Comparison of ENCODE assay signal across 25 mouse cellular contexts in genomic region chr4:98686678-98687267, GRCm38 (mm10). TPM values are rescaled to one million over a fixed set of nuclear protein-coding genes. Genes with fewer than 3 reads are reported as not detected.
DNase-seq lines count a peak whose midpoint lies in the region; ATAC-seq and TF ChIP-seq lines count a peak whose summit lies in the region.
"Had no signal": no experiment of that assay in that cellular context is flagged by ENCODE, and none has a peak within 500 bp of the region (broad histone marks: within the 10 kb centered on the region; RNA-seq: fewer than 3 reads in every experiment).

No protein-coding gene starts in this region.

- H3K27me3 ChIP-seq in forebrain, embryonic 13.5 days: no peaks in the 10 kb centered on the region
- H3K27me3 ChIP-seq in forebrain, embryonic 12.5 days: no peaks in the 10 kb centered on the region
- H3K27me3 ChIP-seq in midbrain, embryonic 13.5 days: no peaks in the 10 kb centered on the region
- H3K27me3 ChIP-seq in midbrain, embryonic 15.5 days (replicated peaks): no peaks in the 10 kb centered on the region
- H3K27me3 ChIP-seq in forebrain, postnatal 0 days (ENCODE audit: insufficient read depth, low read length): no peaks in the 10 kb centered on the region; the same call in 1 of the 2 replicates
- H3K27me3 ChIP-seq in hindbrain, postnatal 0 days (ENCODE audit: insufficient read depth, low read length): no peaks in the 10 kb centered on the region
- no peaks in the 10 kb centered on the region for H3K27me3 ChIP-seq in kidney, embryonic 14.5 days (ENCODE audit: control insufficient read depth, insufficient read depth, low read length)
- H3K27me3 ChIP-seq: heart, embryonic 13.5 days had no signal

- H3K9ac ChIP-seq in forebrain, embryonic 13.5 days: no peak overlapping the region
- H3K9ac ChIP-seq in forebrain, embryonic 12.5 days: no peak overlapping the region
- H3K9ac ChIP-seq in midbrain, embryonic 13.5 days (replicated peaks): no peak overlapping the region
- no peak overlapping the region for H3K9ac ChIP-seq in midbrain, embryonic 15.5 days
- no peak overlapping the region for H3K9ac ChIP-seq in forebrain, postnatal 0 days
- H3K9ac ChIP-seq in hindbrain, postnatal 0 days (replicated peaks; ENCODE audit: low read length): no peak overlapping the region
- no peak overlapping the region for H3K9ac ChIP-seq in kidney, embryonic 14.5 days (ENCODE audit: low read depth, low read length)
- H3K9ac ChIP-seq: heart, embryonic 13.5 days had no signal

- H3K27ac ChIP-seq in forebrain, embryonic 13.5 days: peak overlapping the region; percentile 41
- no peak overlapping the region for H3K27ac ChIP-seq in forebrain, embryonic 12.5 days
- H3K27ac ChIP-seq in midbrain, embryonic 13.5 days: peak overlapping the region; percentile 20; the same call in 1 of the 2 replicates
- H3K27ac ChIP-seq in midbrain, embryonic 15.5 days: no peak overlapping the region
- H3K27ac ChIP-seq in forebrain, postnatal 0 days (ENCODE audit: low read depth, low read length): no peak overlapping the region
- H3K27ac ChIP-seq in hindbrain, postnatal 0 days: no peak overlapping the region; the same call in 1 of the 2 replicates
- H3K27ac ChIP-seq in kidney, embryonic 14.5 days (ENCODE audit: low read depth, low read length): no peak overlapping the region
- H3K27ac ChIP-seq: embryonic facial prominence, embryonic 10.5 days; heart, adult 2 months; heart, embryonic 13.5 days; midbrain, embryonic 10.5 days had no signal

- peak; percentile 81 for DNase-seq in forebrain, postnatal 0 days
- DNase-seq in hindbrain, postnatal 0 days (ENCODE audit: low spot score): peak; percentile 33
- DNase-seq in spleen, adult 18-20 months: no peak
- DNase-seq: adrenal gland, postnatal 14 days; gastrocnemius, postnatal 36 days; heart, adult 2 months; heart, postnatal 14 days; kidney, adult 2 months; kidney, postnatal 10 days; right cerebral cortex, postnatal 25 days; thymus, postnatal 25 days had no signal

- no peak overlapping the region for H3K4me2 ChIP-seq in forebrain, embryonic 13.5 days
- H3K4me2 ChIP-seq in forebrain, embryonic 12.5 days: no peak overlapping the region
- H3K4me2 ChIP-seq in midbrain, embryonic 13.5 days (replicated peaks): no peak overlapping the region
- H3K4me2 ChIP-seq in midbrain, embryonic 15.5 days: no peak overlapping the region
- H3K4me2 ChIP-seq in forebrain, postnatal 0 days (ENCODE audit: low read depth): no peak overlapping the region
- H3K4me2 ChIP-seq in hindbrain, postnatal 0 days (ENCODE audit: low read depth, low read length): no peak overlapping the region
- H3K4me2 ChIP-seq in kidney, embryonic 14.5 days (replicated peaks; ENCODE audit: low read depth, low read length): no peak overlapping the region
- H3K4me2 ChIP-seq: heart, embryonic 13.5 days had no signal

- H3K9me3 ChIP-seq in forebrain, embryonic 13.5 days (replicated peaks): no peaks in the 10 kb centered on the region
- H3K9me3 ChIP-seq in forebrain, embryonic 12.5 days: peaks cover 4% of the 10 kb centered on the region; the same call in 1 of the 2 replicates
- no peaks in the 10 kb centered on the region for H3K9me3 ChIP-seq in midbrain, embryonic 13.5 days
- H3K9me3 ChIP-seq in midbrain, embryonic 15.5 days: no peaks in the 10 kb centered on the region
- H3K9me3 ChIP-seq in forebrain, postnatal 0 days (ENCODE audit: low read length): no peaks in the 10 kb centered on the region
- no peaks in the 10 kb centered on the region for H3K9me3 ChIP-seq in hindbrain, postnatal 0 days (ENCODE audit: low read length)
- H3K9me3 ChIP-seq in kidney, embryonic 14.5 days (ENCODE audit: control insufficient read depth, low read length): no peaks in the 10 kb centered on the region; the same call in 1 of the 2 replicates
- H3K9me3 ChIP-seq: embryonic facial prominence, embryonic 10.5 days; midbrain, embryonic 10.5 days had no signal

- TF ChIP-seq CTCF in forebrain, postnatal 0 days (IDR thresholded peaks at IDR 0.05; ENCODE audit: low read depth): no peak
- no peak for TF ChIP-seq CTCF in hindbrain, postnatal 0 days (IDR thresholded peaks at IDR 0.05; ENCODE audit: low read depth)

- 74% methylated on average over 11 of the region's 11 CpGs for WGBS in forebrain, embryonic 13.5 days
- WGBS in forebrain, embryonic 12.5 days: 81% methylated on average over 11 of the region's 11 CpGs
- 81% methylated on average over 11 of the region's 11 CpGs for WGBS in midbrain, embryonic 13.5 days
- WGBS in midbrain, embryonic 15.5 days: 76% methylated on average over 11 of the region's 11 CpGs
- 45% methylated on average over 11 of the region's 11 CpGs for WGBS in forebrain, postnatal 0 days
- WGBS in hindbrain, postnatal 0 days: 52% methylated on average over 11 of the region's 11 CpGs
- WGBS in kidney, embryonic 14.5 days: 82% methylated on average over 11 of the region's 11 CpGs

- peak; percentile 87 for ATAC-seq in forebrain, embryonic 13.5 days
- ATAC-seq in forebrain, embryonic 12.5 days (ENCODE audit: low FRiP score): no peak
- no peak for ATAC-seq in midbrain, embryonic 13.5 days
- ATAC-seq in midbrain, embryonic 15.5 days (replicated peaks): no peak
- peak; percentile 89 for ATAC-seq in forebrain, postnatal 0 days
- ATAC-seq in hindbrain, postnatal 0 days: peak; percentile 53
- no peak for ATAC-seq in kidney, embryonic 14.5 days (ENCODE audit: low FRiP score, low TSS enrichment)
- ATAC-seq: inflammation-experienced regulatory T-cells, adult 6 months had no signal

- no peak overlapping the region for H3K4me3 ChIP-seq in forebrain, embryonic 13.5 days
- H3K4me3 ChIP-seq in forebrain, embryonic 12.5 days (replicated peaks): no peak overlapping the region
- no peak overlapping the region for H3K4me3 ChIP-seq in midbrain, embryonic 13.5 days (replicated peaks)
- no peak overlapping the region for H3K4me3 ChIP-seq in midbrain, embryonic 15.5 days
- no peak overlapping the region for H3K4me3 ChIP-seq in forebrain, postnatal 0 days (ENCODE audit: low read depth, low read length)
- no peak overlapping the region for H3K4me3 ChIP-seq in hindbrain, postnatal 0 days (ENCODE audit: low read length)
- no peak overlapping the region for H3K4me3 ChIP-seq in kidney, embryonic 14.5 days (ENCODE audit: low read length)
- H3K4me3 ChIP-seq: embryonic facial prominence, embryonic 10.5 days; heart, adult 2 months; heart, embryonic 13.5 days; midbrain, embryonic 10.5 days; myocyte had no signal

- peaks cover 11% of the 10 kb centered on the region; the same call in 1 of the 2 replicates for H3K4me1 ChIP-seq in forebrain, embryonic 13.5 days
- peaks cover 9% of the 10 kb centered on the region for H3K4me1 ChIP-seq in forebrain, embryonic 12.5 days
- peaks cover 18% of the 10 kb centered on the region for H3K4me1 ChIP-seq in midbrain, embryonic 13.5 days (replicated peaks)
- peaks cover 10% of the 10 kb centered on the region for H3K4me1 ChIP-seq in midbrain, embryonic 15.5 days
- H3K4me1 ChIP-seq in forebrain, postnatal 0 days (ENCODE audit: insufficient read depth): no peaks in the 10 kb centered on the region
- H3K4me1 ChIP-seq in hindbrain, postnatal 0 days (ENCODE audit: insufficient read depth, low read length): no peaks in the 10 kb centered on the region
- H3K4me1 ChIP-seq in kidney, embryonic 14.5 days (ENCODE audit: control insufficient read depth, insufficient read depth, low read length): no peaks in the 10 kb centered on the region
- H3K4me1 ChIP-seq: embryonic facial prominence, embryonic 10.5 days had no signal

- peaks cover 13% of the 10 kb centered on the region; the same call in 1 of the 2 replicates for H3K36me3 ChIP-seq in forebrain, embryonic 13.5 days (ENCODE audit: poor library complexity, severe bottlenecking)
- no peaks in the 10 kb centered on the region; the same call in 1 of the 2 replicates for H3K36me3 ChIP-seq in forebrain, embryonic 12.5 days (replicated peaks)
- H3K36me3 ChIP-seq in midbrain, embryonic 13.5 days: no peaks in the 10 kb centered on the region
- no peaks in the 10 kb centered on the region for H3K36me3 ChIP-seq in midbrain, embryonic 15.5 days (replicated peaks)
- no peaks in the 10 kb centered on the region for H3K36me3 ChIP-seq in forebrain, postnatal 0 days (ENCODE audit: insufficient read depth)
- no peaks in the 10 kb centered on the region for H3K36me3 ChIP-seq in hindbrain, postnatal 0 days (ENCODE audit: insufficient read depth, low read length)
- no peaks in the 10 kb centered on the region; the same call in 1 of the 2 replicates for H3K36me3 ChIP-seq in kidney, embryonic 14.5 days (ENCODE audit: control insufficient read depth, insufficient read depth, low read length)
- H3K36me3 ChIP-seq: midbrain, embryonic 10.5 days had no signal

RNA-seq across cellular contexts. Expression of gene L1td1, which starts 39.8 kb away (rescaled TPM):
- polyA plus RNA-seq in forebrain, embryonic 13.5 days (2015; fragmentation: Nextera tagmentation; extraction: Ambion mirVana): not detected in 2 replicates
- polyA plus RNA-seq in forebrain, embryonic 12.5 days (2016; fragmentation: Nextera tagmentation; extraction: Ambion mirVana): 0.08 TPM in 1 of 2 replicates, not detected in the other
- not detected in 2 replicates for polyA plus RNA-seq in midbrain, embryonic 13.5 days (2015; fragmentation: Nextera tagmentation; extraction: Ambion mirVana)
- 0.05 TPM in 1 of 2 replicates, not detected in the other for polyA plus RNA-seq in midbrain, embryonic 15.5 days (2015; fragmentation: Nextera tagmentation; extraction: Ambion mirVana)
- not detected in 2 replicates for total RNA-seq in forebrain, postnatal 0 days (2014; rRNA removed)
- 0.05 TPM in 1 of 2 replicates, not detected in the other for polyA plus RNA-seq in forebrain, postnatal 0 days (2015; fragmentation: Nextera tagmentation; extraction: Ambion mirVana)
- total RNA-seq in hindbrain, postnatal 0 days (2014; rRNA removed): 1.0 TPM in 1 of 2 replicates, not detected in the other
- polyA plus RNA-seq in hindbrain, postnatal 0 days (2015; fragmentation: Nextera tagmentation; extraction: Ambion mirVana): 0.15 and 0.19 TPM in 2 replicates
- 0.64 and 0.79 TPM in 2 replicates for polyA plus RNA-seq in kidney, embryonic 14.5 days (2014; fragmentation: Nextera tagmentation; extraction: Ambion mirVana)
- total RNA-seq: adrenal gland, postnatal 14 days; gastrocnemius, adult 18-20 months; gastrocnemius, postnatal 36 days; heart, postnatal 14 days; layer of hippocampus, postnatal 25 days; liver, adult 2 months had no signal
- polyA plus RNA-seq: heart, adult 2 months; inflammation-experienced regulatory T-cells, adult 6 months; kidney, adult 2 months; liver, adult 2 months; liver, embryonic 16.5 days; myocyte had no signal

Comparison
In these comparisons a context has a peak if more than half of its experiments do, and no peak if none do; other contexts are left out.
1. ATAC-seq: peak in forebrain, embryonic 13.5 days (single experiment), forebrain, postnatal 0 days (single experiment) and hindbrain, postnatal 0 days (single experiment); none in forebrain, embryonic 12.5 days (single experiment), midbrain, embryonic 13.5 days (single experiment), midbrain, embryonic 15.5 days (single experiment) and kidney, embryonic 14.5 days (single experiment).
2. H3K27ac ChIP-seq: peak in forebrain, embryonic 13.5 days (single experiment) and midbrain, embryonic 13.5 days (single experiment); none in forebrain, embryonic 12.5 days (single experiment), midbrain, embryonic 15.5 days (single experiment), forebrain, postnatal 0 days (single experiment), hindbrain, postnatal 0 days (single experiment) and kidney, embryonic 14.5 days (single experiment).
3. DNase-seq: peak in forebrain, postnatal 0 days (single experiment) and hindbrain, postnatal 0 days (single experiment); none in spleen, adult 18-20 months (0 of 2).